Mouse (Mus musculus): ENCODE data around the gene Klhl29.

The Klhl29 gene

GRCm38 (mm10) chr12:5301841-5302240 lies 73.6 kb downstream of the Klhl29 start:
- no peak for DNase-seq (ENCODE audit: low spot score)

GRCm38 (mm10) chr12:5296422-5296821 lies 79.1 kb downstream of the Klhl29 start:
- no peak for DNase-seq (ENCODE audit: low spot score)

GRCm38 (mm10) chr12:5292316-5292715 lies 83.2 kb downstream of the Klhl29 start:
- no peak for DNase-seq (ENCODE audit: low spot score)

GRCm38 (mm10) chr12:5285579-5285978 lies 89.9 kb downstream of the Klhl29 start:
- no peak for DNase-seq (ENCODE audit: low spot score)

- DNase-seq (ENCODE audit: low spot score), result no peak
Observed at GRCm38 (mm10) chr12:5284961-5285360, 90.5 kb downstream of the Klhl29 start.

GRCm38 (mm10) chr12:5283654-5284053 lies 91.8 kb downstream of the Klhl29 start:
- no peak for DNase-seq (ENCODE audit: low spot score)

GRCm38 (mm10) chr12:5282611-5283010 lies 92.9 kb downstream of the Klhl29 start:
- DNase-seq (ENCODE audit: low spot score), result no peak

GRCm38 (mm10) chr12:5279873-5280272 lies 95.6 kb downstream of the Klhl29 start:
- DNase-seq (ENCODE audit: low spot score), result no peak

- DNase-seq (ENCODE audit: low spot score), result peak; percentile 20
Observed at GRCm38 (mm10) chr12:5277028-5277427, 98.5 kb downstream of the Klhl29 start.

- DNase-seq (ENCODE audit: low spot score), result no peak
Observed at GRCm38 (mm10) chr12:5275507-5275936, 100.0 kb downstream of the Klhl29 start.

GRCm38 (mm10) chr12:5274519-5274944 lies 101.0 kb downstream of the Klhl29 start:
- DNase-seq (ENCODE audit: low spot score), result no peak

- DNase-seq (ENCODE audit: low spot score), result peak; percentile 30
Observed at GRCm38 (mm10) chr12:5273316-5274047, 102.0 kb downstream of the Klhl29 start.

- DNase-seq (ENCODE audit: low spot score), result no peak
Observed at GRCm38 (mm10) chr12:5270527-5270926, 105.0 kb downstream of the Klhl29 start.

GRCm38 (mm10) chr12:5269936-5270335 lies 105.5 kb downstream of the Klhl29 start:
- DNase-seq (ENCODE audit: low spot score), result no peak

GRCm38 (mm10) chr12:5269061-5269460 lies 106.4 kb downstream of the Klhl29 start:
- DNase-seq (ENCODE audit: low spot score), result no peak

- peak; percentile 84 for DNase-seq (ENCODE audit: low spot score)
Observed at GRCm38 (mm10) chr12:5268188-5268612, 107.3 kb downstream of the Klhl29 start.

GRCm38 (mm10) chr12:5267271-5268187 lies 108.0 kb downstream of the Klhl29 start:
- no peak for DNase-seq (ENCODE audit: low spot score)

GRCm38 (mm10) chr12:5266773-5267172 lies 108.7 kb downstream of the Klhl29 start:
- DNase-seq (ENCODE audit: low spot score), result no peak

GRCm38 (mm10) chr12:5261476-5261875 lies 114.0 kb downstream of the Klhl29 start:
- DNase-seq (ENCODE audit: low spot score), result no peak

GRCm38 (mm10) chr12:5258779-5259178 lies 116.7 kb downstream of the Klhl29 start:
- DNase-seq (ENCODE audit: low spot score), result no peak

GRCm38 (mm10) chr12:5257174-5257573 lies 118.3 kb downstream of the Klhl29 start:
- no peak for DNase-seq (ENCODE audit: low spot score)

- DNase-seq (ENCODE audit: low spot score), result no peak
Observed at GRCm38 (mm10) chr12:5255079-5255478, 120.4 kb downstream of the Klhl29 start.

All from testis, postnatal 14 days (tissue).